Mouse (Mus musculus) kidney, embryonic 16.5 days (tissue): Measurements from ENCODE around the gene Smok3c. TPM values are rescaled to one million over a fixed set of nuclear protein-coding genes. Genes with fewer than 3 reads are reported as not detected.

Source experiments
- ATAC-seq: fragments of 200-750 bp; cut with Nextera tagmentation; 2 replicates; pipeline ENCODE4 v1.8.0; 2017; ENCODE audit warnings: moderate TSS enrichment; ENCODE audit not compliant: low FRiP score, low TSS enrichment
- H3K27ac ChIP-seq: fragments of 300-500 bp; sonication (generic); 2 replicates; pipeline ENCODE4 v1.5.1; 2014; ENCODE audit warnings: low read length
- H3K27me3 ChIP-seq: fragments of 300-500 bp; sonication (generic); 2 replicates; pipeline ENCODE4 v1.6.1; 2014; ENCODE audit warnings: low read length, control low read depth, mixed read lengths; ENCODE audit not compliant: insufficient read depth
- H3K36me3 ChIP-seq: fragments of 300-500 bp; sonication (generic); 2 replicates; pipeline ENCODE4 v1.6.1; 2014; ENCODE audit warnings: low read length, control low read depth, mixed read lengths; ENCODE audit not compliant: insufficient read depth
- H3K4me1 ChIP-seq: fragments of 300-500 bp; sonication (generic); 2 replicates; pipeline ENCODE4 v1.6.1; 2014; ENCODE audit warnings: low read length, control low read depth, mixed read lengths; ENCODE audit not compliant: insufficient read depth
- H3K4me2 ChIP-seq: fragments of 300-500 bp; sonication (generic); replicated peaks from 2 replicates; pipeline ENCODE4 v1.6.1; 2014; ENCODE audit warnings: low read depth, low read length
- H3K4me3 ChIP-seq: fragments of 300-500 bp; sonication (generic); 2 replicates; pipeline ENCODE4 v1.5.1; 2014; ENCODE audit warnings: mild to moderate bottlenecking, low read length
- H3K9ac ChIP-seq: fragments of 300-500 bp; sonication (generic); replicated peaks from 2 replicates; pipeline ENCODE4 v1.6.1; 2014; ENCODE audit warnings: low read length
- H3K9me3 ChIP-seq: fragments of 300-500 bp; sonication (generic); 2 replicates; pipeline ENCODE4 v1.6.1; 2016; ENCODE audit warnings: low read length, control low read depth
- WGBS: fragments of 180-500 bp; shearing (Covaris S2); extraction: QIAGEN DNeasy Blood & Tissue Kit; methylation state at CpG from one replicate; pipeline ENCODE4 v1.1.7; 2014; 5-methylcytosine and 5-hydroxymethylcytosine counted together
- polyA plus RNA-seq: library from polyadenylated mRNA; unstranded; fragments of >200 nt; fragmentation: Nextera tagmentation; extraction: Ambion mirVana; gene quantifications from 2 replicates; pipeline ENCODE4 v1.2.1, GENCODE M21; 2015

Smok3c gene
- polyA plus RNA-seq, 1 experiment from 2014 or later: not detected

GRCm38 (mm10) chr5:138080456-138080855 lies 27.5 kb downstream of the Smok3c start:
- no peak overlapping the region for H3K27ac ChIP-seq
- 82% methylated on average over 5 of the region's 5 CpGs for WGBS
- no peak for ATAC-seq
- H3K9me3 ChIP-seq: no peaks in the 10 kb centered on the region
- peaks cover 3% of the 10 kb centered on the region for H3K4me1 ChIP-seq
- H3K4me3 ChIP-seq: no peak overlapping the region
- H3K36me3 ChIP-seq: no peaks in the 10 kb centered on the region
- H3K9ac ChIP-seq: no peak overlapping the region
- no peak overlapping the region for H3K4me2 ChIP-seq
- no peaks in the 10 kb centered on the region for H3K27me3 ChIP-seq

GRCm38 (mm10) chr5:138081446-138081845 lies 28.5 kb downstream of the Smok3c start:
- no peak for ATAC-seq
- WGBS: 82% methylated on average over 9 of the region's 9 CpGs

GRCm38 (mm10) chr5:138083318-138083900 lies 30.4 kb downstream of the Smok3c start:
- Histone ChIP-seq H3K9ac (no peak overlapping the region), H3K27me3 (no peaks in the 10 kb centered on the region), H3K27ac (no peak overlapping the region), H3K36me3 (no peaks in the 10 kb centered on the region; the same call in 1 of the 2 replicates), H3K4me1 (peaks cover 24% of the 10 kb centered on the region), H3K9me3 (no peaks in the 10 kb centered on the region), H3K4me3 (no peak overlapping the region), H3K4me2 (no peak overlapping the region)
- 71% methylated on average over 2 of the region's 2 CpGs for WGBS
- no peak for ATAC-seq

More at GRCm38 (mm10) chr5:138081446-138081845, 28.5 kb downstream of the Smok3c start:
- Histone ChIP-seq H3K27me3 (no peaks in the 10 kb centered on the region), H3K36me3 (no peaks in the 10 kb centered on the region), H3K4me2 (no peak overlapping the region), H3K27ac (no peak overlapping the region), H3K4me1 (peaks cover 5% of the 10 kb centered on the region), H3K4me3 (no peak overlapping the region), H3K9ac (no peak overlapping the region), H3K9me3 (no peaks in the 10 kb centered on the region)

GRCm38 (mm10) chr5:138083936-138084335 lies 30.9 kb downstream of the Smok3c start:
- Histone ChIP-seq H3K4me1 (peaks cover 25% of the 10 kb centered on the region), H3K27me3 (no peaks in the 10 kb centered on the region), H3K4me3 (no peak overlapping the region), H3K4me2 (no peak overlapping the region), H3K9me3 (no peaks in the 10 kb centered on the region), H3K27ac (no peak overlapping the region), H3K36me3 (no peaks in the 10 kb centered on the region; the same call in 1 of the 2 replicates), H3K9ac (no peak overlapping the region)
- ATAC-seq: no peak
- WGBS: 89% methylated on average over 2 of the region's 2 CpGs

- Histone ChIP-seq H3K36me3 (no peaks in the 10 kb centered on the region; the same call in 1 of the 2 replicates), H3K27me3 (no peaks in the 10 kb centered on the region), H3K4me3 (peak overlapping the region; percentile 86), H3K4me2 (peak overlapping the region; percentile 73), H3K9me3 (no peaks in the 10 kb centered on the region), H3K27ac (no peak overlapping the region), H3K4me1 (peaks cover 25% of the 10 kb centered on the region), H3K9ac (0 out of 2 replicates have a peak overlapping the region, but pooled peaks have one; percentile 41)
- no peak for ATAC-seq
- 57% methylated on average over 2 of the region's 2 CpGs for WGBS
Observed at GRCm38 (mm10) chr5:138084507-138084906, 31.5 kb downstream of the Smok3c start.

- no peaks in the 10 kb centered on the region; the same call in 1 of the 2 replicates for H3K36me3 ChIP-seq
- peak within 1 kb of the TSS; percentile 86 for H3K4me3 ChIP-seq
- peak within 1 kb of the TSS; percentile 98 for H3K9ac ChIP-seq
- H3K4me2 ChIP-seq: peak within 1 kb of the TSS; percentile 73
- WGBS: 0% methylated on average over 27 of the region's 27 CpGs
- peak within 1 kb of the TSS; percentile 90 for H3K27ac ChIP-seq
- peaks cover 25% of the 10 kb centered on the region for H3K4me1 ChIP-seq
- ATAC-seq: peak; percentile 89
- H3K27me3 ChIP-seq: no peaks in the 10 kb centered on the region
- no peaks in the 10 kb centered on the region for H3K9me3 ChIP-seq
Observed at GRCm38 (mm10) chr5:138084996-138085395, 32.0 kb downstream of the Smok3c start, which contains the start of gene Zkscan1. TSS of gene Zkscan1 (plus strand) at chr5:138085084.

GRCm38 (mm10) chr5:138085421-138085911 lies 32.5 kb downstream of the Smok3c start:
- Histone ChIP-seq H3K9me3 (no peaks in the 10 kb centered on the region), H3K27me3 (no peaks in the 10 kb centered on the region), H3K36me3 (no peaks in the 10 kb centered on the region; the same call in 1 of the 2 replicates), H3K4me2 (peak overlapping the region; percentile 73), H3K4me3 (peak overlapping the region; percentile 86), H3K4me1 (peaks cover 25% of the 10 kb centered on the region), H3K27ac (peak overlapping the region; percentile 90), H3K9ac (peak overlapping the region; percentile 98)
- no peak for ATAC-seq
- under 1% methylated on average over 18 of the region's 18 CpGs for WGBS

- H3K9ac ChIP-seq: peak overlapping the region; percentile 48
- no peaks in the 10 kb centered on the region; the same call in 1 of the 2 replicates for H3K36me3 ChIP-seq
- H3K4me2 ChIP-seq: peak overlapping the region; percentile 73
- H3K4me1 ChIP-seq: peaks cover 25% of the 10 kb centered on the region
- no peak for ATAC-seq
- WGBS: 61% methylated on average over 3 of the region's 3 CpGs
- H3K9me3 ChIP-seq: no peaks in the 10 kb centered on the region
- H3K4me3 ChIP-seq: peak overlapping the region; percentile 13
- H3K27me3 ChIP-seq: no peaks in the 10 kb centered on the region
- H3K27ac ChIP-seq: peak overlapping the region; percentile 83
Observed at GRCm38 (mm10) chr5:138086842-138087241, 33.8 kb downstream of the Smok3c start.

GRCm38 (mm10) chr5:138088366-138088765 lies 35.4 kb downstream of the Smok3c start:
- H3K27ac ChIP-seq: peak overlapping the region; percentile 83
- H3K27me3 ChIP-seq: no peaks in the 10 kb centered on the region
- H3K9ac ChIP-seq: no peak overlapping the region
- H3K4me3 ChIP-seq: no peak overlapping the region
- no peaks in the 10 kb centered on the region for H3K9me3 ChIP-seq
- peaks cover 9% of the 10 kb centered on the region for H3K36me3 ChIP-seq
- peak overlapping the region; percentile 21 for H3K4me2 ChIP-seq
- ATAC-seq: peak; percentile 24; the same call in 1 of the 2 replicates
- peaks cover 25% of the 10 kb centered on the region for H3K4me1 ChIP-seq
- 68% methylated on average over 3 of the region's 3 CpGs for WGBS

- WGBS: 64% methylated on average over 6 of the region's 6 CpGs
- Histone ChIP-seq H3K27ac (peak overlapping the region; percentile 83), H3K27me3 (no peaks in the 10 kb centered on the region), H3K36me3 (peaks cover 16% of the 10 kb centered on the region), H3K4me3 (peak overlapping the region; percentile 8), H3K9ac (no peak overlapping the region), H3K9me3 (no peaks in the 10 kb centered on the region), H3K4me2 (peak overlapping the region; percentile 21), H3K4me1 (peaks cover 25% of the 10 kb centered on the region)
- peak; percentile 82 for ATAC-seq
Observed at GRCm38 (mm10) chr5:138089108-138089551, 36.1 kb downstream of the Smok3c start.
